Mouse (Mus musculus) hindbrain, postnatal 0 days (tissue): ENCODE measurements around the gene Lpcat2. TPM values are rescaled to one million over a fixed set of nuclear protein-coding genes. Genes with fewer than 3 reads are reported as not detected.

Experiments
- ATAC-seq: fragments of 200-750 bp; cut with Nextera tagmentation; 2 replicates; pipeline ENCODE4 v1.8.0; 2017; ENCODE audit warnings: mild to moderate bottlenecking, moderate TSS enrichment, moderate library complexity
- DNase-seq: peaks from one replicate; pipeline ENCODE4 v3.0.0-alpha.2; 2015; ENCODE audit warnings: low spot score
- H3K27ac ChIP-seq: fragments of 300-500 bp; sonication (generic); 2 replicates; pipeline ENCODE4 v1.5.1; 2014; ENCODE audit warnings: mild to moderate bottlenecking
- H3K27me3 ChIP-seq: fragments of 300-500 bp; sonication (generic); 2 replicates; pipeline ENCODE4 v1.6.1; 2014; ENCODE audit warnings: low read length, mixed read lengths; ENCODE audit not compliant: insufficient read depth
- H3K36me3 ChIP-seq: fragments of 300-500 bp; sonication (generic); 2 replicates; pipeline ENCODE4 v1.6.1; 2014; ENCODE audit warnings: low read length, mixed read lengths; ENCODE audit not compliant: insufficient read depth
- H3K4me1 ChIP-seq: fragments of 300-500 bp; sonication (generic); 2 replicates; pipeline ENCODE4 v1.6.1; 2014; ENCODE audit warnings: antibody characterized with exemption, low read length, mixed read lengths; ENCODE audit not compliant: insufficient read depth
- H3K4me2 ChIP-seq: fragments of 300-500 bp; sonication (generic); 2 replicates; pipeline ENCODE4 v1.6.1; 2014; ENCODE audit warnings: low read depth, mild to moderate bottlenecking, low read length, moderate library complexity, mixed read lengths
- H3K4me3 ChIP-seq: fragments of 300-500 bp; sonication (generic); 2 replicates; pipeline ENCODE4 v1.5.1; 2014; ENCODE audit warnings: low read length
- H3K9ac ChIP-seq: fragments of 300-500 bp; sonication (generic); replicated peaks from 2 replicates; pipeline ENCODE4 v1.6.1; 2014; ENCODE audit warnings: mild to moderate bottlenecking, low read length, moderate library complexity, mixed read lengths
- H3K9me3 ChIP-seq: fragments of 300-500 bp; sonication (generic); 2 replicates; pipeline ENCODE4 v1.6.1; 2016; ENCODE audit warnings: low read length, mixed read lengths
- CTCF ChIP-seq: IDR thresholded peaks from 2 replicates; pipeline ENCODE4 v1.5.1; 2016; ENCODE audit warnings: antibody characterized with exemption, control low read depth, low read depth
- WGBS: fragments of 180-500 bp; shearing (Covaris S2); extraction: QIAGEN DNeasy Blood & Tissue Kit; methylation state at CpG from one replicate; pipeline ENCODE4 v1.1.7; 2014; 5-methylcytosine and 5-hydroxymethylcytosine counted together
- microRNA-seq, 2 experiments: library from miRNA; unstranded; fragments of <30 nt; microRNA quantifications; one replicate each; pipeline ENCODE4; 2016
- polyA plus RNA-seq: library from polyadenylated mRNA; unstranded; fragments of >200 nt; fragmentation: Nextera tagmentation; extraction: Ambion mirVana; gene quantifications from 2 replicates; pipeline ENCODE4 v1.2.1, GENCODE M21; 2015
- total RNA-seq: library from RNA; depleted of rRNA; stranded (reverse); fragments of >200 nt; gene quantifications from 2 replicates; pipeline ENCODE4 v1.2.3, GENCODE M21; 2014; rRNA removed

Lpcat2 gene
- total and polyA plus RNA-seq, 2 experiments from 2014 or later = 10.9 to 12.7 TPM

GRCm38 (mm10) chr8:92961088-92961487, 105.9 kb downstream of the Lpcat2 start:
- H3K4me1 ChIP-seq = peaks cover 6% of the 10 kb centered on the region
- 2% methylated on average over 25 of the region's 25 CpGs for WGBS
- TF ChIP-seq CTCF = no peak
- no peak for DNase-seq
- H3K9ac ChIP-seq = no peak overlapping the region
- H3K9me3 ChIP-seq = no peaks in the 10 kb centered on the region
- H3K27me3 ChIP-seq = peaks cover 27% of the 10 kb centered on the region
- H3K27ac ChIP-seq = no peak overlapping the region
- peak overlapping the region; percentile 37 for H3K4me3 ChIP-seq
- no peak for ATAC-seq
- peak overlapping the region; percentile 74 for H3K4me2 ChIP-seq
- H3K36me3 ChIP-seq = no peaks in the 10 kb centered on the region

DNA sequence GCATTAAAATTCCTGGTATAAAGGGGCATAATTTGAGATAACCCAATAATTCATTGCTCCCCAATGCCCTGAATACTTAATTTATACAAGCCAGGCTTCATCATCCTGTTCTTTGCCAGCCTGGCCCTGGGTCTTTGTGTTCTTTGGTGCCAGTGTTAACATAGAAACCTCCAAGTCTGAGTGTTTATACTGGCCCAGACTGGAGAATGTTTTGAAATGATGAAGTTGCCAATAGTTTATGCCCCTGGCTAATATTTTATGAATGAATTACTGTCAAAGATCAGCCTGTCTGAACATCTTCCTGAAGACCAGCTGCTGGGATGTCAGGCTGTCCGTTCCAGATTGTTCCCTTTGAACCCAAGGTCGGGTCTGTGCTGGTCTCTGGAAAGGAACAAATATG, 109.4 kb downstream of the Lpcat2 start:
- TF ChIP-seq CTCF = no peak
- WGBS = 71% methylated on average over 2 of the region's 2 CpGs
- Histone ChIP-seq H3K9me3 (no peaks in the 10 kb centered on the region), H3K4me3 (no peak overlapping the region), H3K4me1 (peaks cover 6% of the 10 kb centered on the region), H3K4me2 (no peak overlapping the region), H3K36me3 (no peaks in the 10 kb centered on the region), H3K27ac (no peak overlapping the region), H3K9ac (no peak overlapping the region), H3K27me3 (peaks cover 23% of the 10 kb centered on the region)
- DNase-seq (no peak), ATAC-seq (no peak)

Small RNA genes within 50 kb of the gene (microRNA-seq; reads per million reads assigned to microRNA genes)
- 0 reads per million in 2 experiments for gene Gm22151

Other genes starting within 250 kb of the Lpcat2 start
- gene Irx6, start 181.1 kb upstream of the Lpcat2 start, total RNA-seq = 0.18 and 0.99 TPM in 2 replicates
- 0.79 and 0.83 TPM in 2 replicates for gene Irx6, start 181.1 kb upstream of the Lpcat2 start, polyA plus RNA-seq
- gene Mmp2, start 28.0 kb upstream of the Lpcat2 start, total RNA-seq = 12.7 and 16.9 TPM in 2 replicates
- 13.0 and 16.1 TPM in 2 replicates for gene Mmp2, start 28.0 kb upstream of the Lpcat2 start, polyA plus RNA-seq
- gene Capns2, start 46.1 kb downstream of the Lpcat2 start, total RNA-seq = 0.68 TPM in 1 of 2 replicates, not detected in the other
- gene Capns2, start 46.1 kb downstream of the Lpcat2 start, polyA plus RNA-seq = not detected in 2 replicates
- gene Slc6a2, start 104.7 kb downstream of the Lpcat2 start, total RNA-seq = 7.9 and 10.6 TPM in 2 replicates
- 5.9 and 6.6 TPM in 2 replicates for gene Slc6a2, start 104.7 kb downstream of the Lpcat2 start, polyA plus RNA-seq
- gene Ces1a, start 192.9 kb downstream of the Lpcat2 start, total RNA-seq = not detected in 2 replicates
- not detected in 2 replicates for gene Ces1a, start 192.9 kb downstream of the Lpcat2 start, polyA plus RNA-seq
- gene Ces1b, start 224.7 kb downstream of the Lpcat2 start, total RNA-seq = not detected in 2 replicates
- gene Ces1b, start 224.7 kb downstream of the Lpcat2 start, polyA plus RNA-seq = not detected in 2 replicates